Mouse (Mus musculus) liver, adult 2 months (tissue): ENCODE results near the gene Sh3gl2.

Experiments
- CTCF ChIP-seq: fragments of 200-500 bp; IDR thresholded peaks from 2 replicates; pipeline ENCODE4 v1.5.1; 2011; ENCODE audit warnings: low read depth, low read length, control low read depth
- POLR2A ChIP-seq: fragments of 200-500 bp; IDR thresholded peaks from 2 replicates; pipeline ENCODE4 v1.6.1; 2011; ENCODE audit warnings: low read length, control low read depth; ENCODE audit not compliant: insufficient read depth; ENCODE audit errors: extremely low read depth

GRCm38 (mm10) chr4:85162468-85163312 lies 42.2 kb upstream of the Sh3gl2 start:
- peak; percentile 62 for TF ChIP-seq CTCF
- TF ChIP-seq POLR2A, result no peak
